9 mouse cellular contexts compared by ENCODE assay signal in the genomic region with DNA sequence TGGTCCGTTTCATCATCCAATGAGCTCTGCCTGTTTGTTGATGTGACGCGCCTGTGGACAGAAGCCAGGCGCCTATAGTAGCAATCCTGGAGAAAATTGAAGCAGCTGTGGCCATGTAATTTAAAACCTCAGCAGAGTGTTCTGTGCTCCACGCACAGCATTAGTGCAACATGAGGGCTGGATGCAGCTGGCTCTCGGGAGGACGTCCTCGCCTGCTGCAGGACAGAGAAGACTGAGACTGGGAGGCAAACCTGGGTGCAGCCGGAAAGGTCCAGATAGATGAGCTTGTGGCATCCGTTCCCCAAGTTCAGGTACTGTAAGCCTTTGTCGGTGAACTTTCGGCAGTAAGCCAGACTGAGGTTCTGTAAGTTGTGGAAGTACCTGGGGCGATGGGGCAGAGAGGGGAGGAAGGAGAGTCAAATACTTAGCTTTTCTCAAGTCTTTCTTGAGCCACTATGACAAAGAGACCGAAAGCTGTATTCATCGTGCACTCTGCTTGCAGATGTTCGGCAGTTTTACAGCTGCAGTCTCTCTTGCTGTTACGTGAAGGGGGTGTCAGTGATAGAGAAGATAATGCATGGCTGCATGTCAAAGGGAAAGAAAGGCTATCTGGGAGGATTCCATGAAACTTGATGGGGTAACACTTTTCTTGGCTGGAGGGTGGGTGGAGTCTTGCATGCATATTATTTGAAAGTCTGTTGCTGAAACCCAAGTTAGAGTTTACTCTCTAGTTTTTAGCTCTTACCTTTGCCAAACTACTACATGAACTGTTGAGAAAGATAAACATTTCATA. TPM values are rescaled to one million over a fixed set of nuclear protein-coding genes. Genes with fewer than 3 reads are reported as not detected.
DNase-seq lines count a peak whose midpoint lies in the region; ATAC-seq and TF ChIP-seq lines count a peak whose summit lies in the region.
"Had no signal": no experiment of that assay in that cellular context is flagged by ENCODE, and none has a peak within 500 bp of the region (broad histone marks: within the 10 kb centered on the region; RNA-seq: fewer than 3 reads in every experiment).

A gene (plus strand): TSS at position 151 of the 793 bp plus-strand sequence.

- 36% methylated on average over 17 of the region's 17 CpGs for WGBS in heart, embryonic 13.5 days
- WGBS in limb, embryonic 14.5 days: 10% methylated on average over 17 of the region's 17 CpGs
- WGBS in stomach, embryonic 15.5 days: 31% methylated on average over 17 of the region's 17 CpGs

- peak within 1 kb of the TSS; percentile 70 for H3K9ac ChIP-seq in heart, embryonic 13.5 days
- peak within 1 kb of the TSS; percentile 63 for H3K9ac ChIP-seq in limb, embryonic 14.5 days (ENCODE audit: low read depth, low read length, severe bottlenecking)
- no peak within 1 kb of the TSS for H3K9ac ChIP-seq in stomach, embryonic 15.5 days

- no peaks in the 10 kb centered on the region for H3K27me3 ChIP-seq in heart, embryonic 13.5 days (replicated peaks)
- no peaks in the 10 kb centered on the region for H3K27me3 ChIP-seq in limb, embryonic 14.5 days (ENCODE audit: control insufficient read depth, insufficient read depth, low read length)
- no peaks in the 10 kb centered on the region for H3K27me3 ChIP-seq in stomach, embryonic 15.5 days (replicated peaks)

- TF ChIP-seq POLR2A in limb, embryonic 14.5 days (IDR thresholded peaks at IDR 0.05; ENCODE audit: borderline replicate concordance, extremely low read depth, insufficient read depth, insufficient read length): peak; percentile 92; the same call in 1 of the 2 replicates

- peak within 1 kb of the TSS; percentile 46 for H3K4me3 ChIP-seq in heart, embryonic 13.5 days
- peak within 1 kb of the TSS; percentile 46 for H3K4me3 ChIP-seq in limb, embryonic 14.5 days (replicated peaks; ENCODE audit: low read length)
- H3K4me3 ChIP-seq in stomach, embryonic 15.5 days (replicated peaks): peak within 1 kb of the TSS; percentile 42

- peak within 1 kb of the TSS; percentile 83 for H3K27ac ChIP-seq in heart, embryonic 13.5 days (replicated peaks)
- peak within 1 kb of the TSS; percentile 92 for H3K27ac ChIP-seq in limb, embryonic 14.5 days (replicated peaks; ENCODE audit: low read depth, low read length)
- H3K27ac ChIP-seq in stomach, embryonic 15.5 days: peak within 1 kb of the TSS; percentile 96

- H3K9me3 ChIP-seq in heart, embryonic 13.5 days: peaks cover 3% of the 10 kb centered on the region; the same call in 1 of the 2 replicates
- no peaks in the 10 kb centered on the region for H3K9me3 ChIP-seq in limb, embryonic 14.5 days (ENCODE audit: control insufficient read depth, low read length)
- H3K9me3 ChIP-seq in stomach, embryonic 15.5 days: no peaks in the 10 kb centered on the region

- H3K36me3 ChIP-seq in heart, embryonic 13.5 days: no peaks in the 10 kb centered on the region
- 0 out of 2 replicates have a peak, but pooled peaks cover 9% of the 10 kb centered on the region for H3K36me3 ChIP-seq in limb, embryonic 14.5 days (ENCODE audit: control insufficient read depth, insufficient read depth, low read length)
- H3K36me3 ChIP-seq in stomach, embryonic 15.5 days: no peaks in the 10 kb centered on the region

- no peak for ATAC-seq in heart, embryonic 13.5 days (ENCODE audit: extremely low read depth, insufficient number of reproducible peaks, low FRiP score, low TSS enrichment)
- ATAC-seq in limb, embryonic 14.5 days (ENCODE audit: low FRiP score, low read depth): peak; percentile 94
- peak; percentile 90 for ATAC-seq in stomach, embryonic 15.5 days (ENCODE audit: insufficient read depth, low FRiP score, low read depth)
- no peak for ATAC-seq in megakaryocyte, adult 5-6 weeks (ENCODE audit: poor library complexity, severe bottlenecking)

- H3K4me1 ChIP-seq in heart, embryonic 13.5 days: peaks cover 33% of the 10 kb centered on the region
- H3K4me1 ChIP-seq in limb, embryonic 14.5 days (ENCODE audit: control insufficient read depth, insufficient read depth, low read length): peaks cover 30% of the 10 kb centered on the region
- no peaks in the 10 kb centered on the region for H3K4me1 ChIP-seq in stomach, embryonic 15.5 days

- peak within 1 kb of the TSS; percentile 64 for H3K4me2 ChIP-seq in heart, embryonic 13.5 days
- peak within 1 kb of the TSS; percentile 55 for H3K4me2 ChIP-seq in limb, embryonic 14.5 days (replicated peaks; ENCODE audit: low read depth, low read length, severe bottlenecking)
- H3K4me2 ChIP-seq in stomach, embryonic 15.5 days: peak within 1 kb of the TSS; percentile 45

- DNase-seq in adrenal gland, postnatal 14 days: peak; percentile 13
- no peak for DNase-seq in adrenal gland, adult 8-10 months
- DNase-seq in embryo, embryonic 9.5 days (ENCODE audit: extremely low spot score): peak; percentile 30
- DNase-seq in limb, embryonic 14.5 days (ENCODE audit: low spot score): peak; percentile 92
- no peak for DNase-seq in spleen, postnatal 36 days (ENCODE audit: low spot score in 2 of 2)

RNA-seq across cellular contexts. Expression of the gene that starts here (rescaled TPM):
- 4.9 and 5.0 TPM in 2 replicates for total RNA-seq in adrenal gland, postnatal 14 days (2021)
- total RNA-seq in adrenal gland, adult 8-10 months (2022): 1 to 10 TPM; 3.5 to 5.0 (median 3.9) TPM
- 11.2 and 14.3 TPM in 2 replicates for polyA plus RNA-seq in heart, embryonic 13.5 days (2015; fragmentation: Nextera tagmentation; extraction: Ambion mirVana)
- 87.7 and 102 TPM in 2 replicates for polyA plus RNA-seq in limb, embryonic 14.5 days (2012; rRNA removed)
- polyA plus RNA-seq in limb, embryonic 14.5 days (2014; fragmentation: Nextera tagmentation; extraction: Ambion mirVana): 109 and 116 TPM in 2 replicates
- polyA plus RNA-seq in stomach, embryonic 15.5 days (2015; fragmentation: Nextera tagmentation; extraction: Ambion mirVana): 55.3 and 57.7 TPM in 2 replicates
- total RNA-seq in megakaryocyte, adult 5-6 weeks (2015): not detected in 2 replicates
- not detected in 2 replicates for total RNA-seq in megakaryocyte, adult 5-6 weeks (2017)
- polyA plus RNA-seq: cortical plate, adult 2 months had no signal

Comparison
In these comparisons a context has a peak if more than half of its experiments do, and no peak if none do; other contexts are left out.
1. DNase-seq: peak in adrenal gland, postnatal 14 days (single experiment), embryo, embryonic 9.5 days (single experiment) and limb, embryonic 14.5 days (single experiment); none in adrenal gland, adult 8-10 months (single experiment) and spleen, postnatal 36 days (0 of 2).
2. ATAC-seq: peak in limb, embryonic 14.5 days (single experiment) and stomach, embryonic 15.5 days (single experiment); none in heart, embryonic 13.5 days (single experiment) and megakaryocyte, adult 5-6 weeks (single experiment).
3. Peak in every context shown above with its lines, with median percentiles within 50 percentile points of each other: H3K27ac ChIP-seq, H3K4me2 ChIP-seq and H3K4me3 ChIP-seq.